In genomic region chr11:5076843-5077242, GRCm38 (mm10) we compare ENCODE assay signal across 8 mouse cellular contexts. TPM values are rescaled to one million over a fixed set of nuclear protein-coding genes. Genes with fewer than 3 reads are reported as not detected.
A peak's percentile ranks its signal among the peaks of the same experiment; 100 is the strongest.
DNase-seq lines count a peak whose midpoint lies in the region; ATAC-seq and TF ChIP-seq lines count a peak whose summit lies in the region.
"Not testable (repeated sequence)": the region's sequence is repeated elsewhere in the genome, so short reads cannot be mapped to it uniquely, and the experiment has no call there.
"Had no signal": no experiment of that assay in that cellular context is flagged by ENCODE, and none has a peak within 500 bp of the region (broad histone marks: within the 10 kb centered on the region; RNA-seq: fewer than 3 reads in every experiment).

No protein-coding gene starts in this region.

- not testable (repeated sequence) for H3K4me1 ChIP-seq in forebrain, embryonic 12.5 days; intestine, embryonic 15.5 days (replicated peaks); intestine, postnatal 0 days (replicated peaks; ENCODE audit: control insufficient read depth, insufficient read depth, low read length); liver, postnatal 0 days (ENCODE audit: insufficient read depth); midbrain, embryonic 11.5 days (ENCODE audit: control insufficient read depth, insufficient read depth, low read length)

- not testable (repeated sequence) for H3K27me3 ChIP-seq in forebrain, embryonic 12.5 days; intestine, embryonic 15.5 days (replicated peaks); intestine, postnatal 0 days (replicated peaks; ENCODE audit: control insufficient read depth, insufficient read depth, low read length); liver, postnatal 0 days (ENCODE audit: insufficient read depth, low read length); midbrain, embryonic 11.5 days (ENCODE audit: control insufficient read depth, insufficient read depth, low read length)

- not testable (repeated sequence) for H3K27ac ChIP-seq in forebrain, embryonic 12.5 days; intestine, embryonic 15.5 days; intestine, postnatal 0 days (ENCODE audit: low read depth, low read length); liver, postnatal 0 days (ENCODE audit: low read depth); midbrain, embryonic 11.5 days (ENCODE audit: low read depth, low read length)

- ATAC-seq in forebrain, embryonic 12.5 days (ENCODE audit: low FRiP score): 0 out of 2 replicates have a peak, but pooled peaks have one; percentile 5
- ATAC-seq in intestine, embryonic 15.5 days: peak; percentile 29; the same call in 1 of the 2 replicates
- ATAC-seq in intestine, postnatal 0 days: peak; percentile 53
- peak; percentile 54 for ATAC-seq in liver, postnatal 0 days
- not testable (repeated sequence) for ATAC-seq in midbrain, embryonic 11.5 days (ENCODE audit: low FRiP score)

- peaks cover 78% of the 10 kb centered on the region for H3K36me3 ChIP-seq in forebrain, embryonic 12.5 days (replicated peaks)
- peaks cover 40% of the 10 kb centered on the region for H3K36me3 ChIP-seq in intestine, embryonic 15.5 days
- H3K36me3 ChIP-seq in intestine, postnatal 0 days (ENCODE audit: control insufficient read depth, insufficient read depth): peaks cover 64% of the 10 kb centered on the region
- H3K36me3 ChIP-seq in liver, postnatal 0 days (replicated peaks; ENCODE audit: insufficient read depth, low read length): peaks cover 76% of the 10 kb centered on the region
- H3K36me3 ChIP-seq in midbrain, embryonic 11.5 days (ENCODE audit: control insufficient read depth, insufficient read depth, low read length): peaks cover 33% of the 10 kb centered on the region

- H3K9ac ChIP-seq in forebrain, embryonic 12.5 days; intestine, embryonic 15.5 days; intestine, postnatal 0 days (ENCODE audit: low read depth, low read length); liver, postnatal 0 days (replicated peaks); midbrain, embryonic 11.5 days (ENCODE audit: low read length): not testable (repeated sequence)

- H3K4me3 ChIP-seq in forebrain, embryonic 12.5 days (replicated peaks); intestine, embryonic 15.5 days (replicated peaks); intestine, postnatal 0 days (ENCODE audit: low read depth, low read length); liver, postnatal 0 days (ENCODE audit: low read depth, low read length); midbrain, embryonic 11.5 days (ENCODE audit: low read depth, low read length): not testable (repeated sequence)

- not testable (repeated sequence) for H3K9me3 ChIP-seq in forebrain, embryonic 12.5 days; intestine, embryonic 15.5 days; intestine, postnatal 0 days (ENCODE audit: control insufficient read depth); liver, postnatal 0 days (ENCODE audit: low read length); midbrain, embryonic 11.5 days (ENCODE audit: control insufficient read depth, low read length)

- not testable (repeated sequence) for H3K4me2 ChIP-seq in forebrain, embryonic 12.5 days; intestine, embryonic 15.5 days (replicated peaks); intestine, postnatal 0 days (replicated peaks; ENCODE audit: low read depth); liver, postnatal 0 days (ENCODE audit: low read depth, low read length); midbrain, embryonic 11.5 days

- DNase-seq in heart, adult 11 months: peak; percentile 43
- not testable (repeated sequence) for DNase-seq in liver, postnatal 0 days
- peak; percentile 87 for DNase-seq in midbrain, embryonic 11.5 days (ENCODE audit: low spot score, missing footprints)

- TF ChIP-seq CTCF in intestine, postnatal 0 days (IDR thresholded peaks at IDR 0.05; ENCODE audit: low read depth); liver, postnatal 0 days (IDR thresholded peaks at IDR 0.05; ENCODE audit: low read depth): not testable (repeated sequence)

- not testable (repeated sequence) for TF ChIP-seq EP300 in liver, postnatal 0 days (IDR thresholded peaks at IDR 0.05; ENCODE audit: low read depth)

- WGBS in forebrain, embryonic 12.5 days: 95% methylated on average over 4 of the region's 5 CpGs
- 79% methylated on average over 4 of the region's 5 CpGs for WGBS in intestine, embryonic 15.5 days
- WGBS in intestine, postnatal 0 days: 54% methylated on average over 4 of the region's 5 CpGs
- 76% methylated on average over 4 of the region's 5 CpGs for WGBS in liver, postnatal 0 days (ENCODE audit: insufficient replicate concordance)
- WGBS in midbrain, embryonic 11.5 days: 96% methylated on average over 3 of the region's 5 CpGs

RNA-seq across cellular contexts. Expression of gene Gas2l1, which starts 11.7 kb away (rescaled TPM):
- 28.5 and 31.8 TPM in 2 replicates for polyA plus RNA-seq in forebrain, embryonic 12.5 days (2016; fragmentation: Nextera tagmentation; extraction: Ambion mirVana)
- polyA plus RNA-seq in intestine, embryonic 15.5 days (2015; fragmentation: Nextera tagmentation; extraction: Ambion mirVana): 28.2 and 28.5 TPM in 2 replicates
- polyA plus RNA-seq in intestine, postnatal 0 days (2015; fragmentation: Nextera tagmentation; extraction: Ambion mirVana): 18.9 and 22.8 TPM in 2 replicates
- polyA plus RNA-seq in liver, postnatal 0 days (2015; fragmentation: Nextera tagmentation; extraction: Ambion mirVana): 14.9 TPM in 2 replicates
- 19.4 and 23.1 TPM in 2 replicates for polyA plus RNA-seq in midbrain, embryonic 11.5 days (2014; fragmentation: Nextera tagmentation; extraction: Ambion mirVana)

RNA-seq across cellular contexts. Expression of gene Rasl10a, which starts 18.9 kb away (rescaled TPM):
- polyA plus RNA-seq in forebrain, embryonic 12.5 days (2016; fragmentation: Nextera tagmentation; extraction: Ambion mirVana): 0.18 and 0.59 TPM in 2 replicates
- 0.68 and 0.90 TPM in 2 replicates for polyA plus RNA-seq in intestine, embryonic 15.5 days (2015; fragmentation: Nextera tagmentation; extraction: Ambion mirVana)
- polyA plus RNA-seq in intestine, postnatal 0 days (2015; fragmentation: Nextera tagmentation; extraction: Ambion mirVana): 0.93 and 1.2 TPM in 2 replicates
- 0.58 and 0.66 TPM in 2 replicates for polyA plus RNA-seq in liver, postnatal 0 days (2015; fragmentation: Nextera tagmentation; extraction: Ambion mirVana)
- 0.19 and 0.37 TPM in 2 replicates for polyA plus RNA-seq in midbrain, embryonic 11.5 days (2014; fragmentation: Nextera tagmentation; extraction: Ambion mirVana)
- polyA plus RNA-seq: activated CD4-positive, CD25-positive, alpha-beta regulatory T cell, adult 4 months; CD4-positive, CD25-positive, alpha-beta regulatory T cell, adult 4 months had no signal

RNA-seq across cellular contexts. Expression of gene Rhbdd3, which starts 21.9 kb away (rescaled TPM):
- polyA plus RNA-seq in forebrain, embryonic 12.5 days (2016; fragmentation: Nextera tagmentation; extraction: Ambion mirVana): 27.5 and 27.6 TPM in 2 replicates
- polyA plus RNA-seq in intestine, embryonic 15.5 days (2015; fragmentation: Nextera tagmentation; extraction: Ambion mirVana): 27.5 and 30.0 TPM in 2 replicates
- 17.1 and 17.5 TPM in 2 replicates for polyA plus RNA-seq in intestine, postnatal 0 days (2015; fragmentation: Nextera tagmentation; extraction: Ambion mirVana)
- polyA plus RNA-seq in liver, postnatal 0 days (2015; fragmentation: Nextera tagmentation; extraction: Ambion mirVana): 14.4 and 14.9 TPM in 2 replicates
- polyA plus RNA-seq in midbrain, embryonic 11.5 days (2014; fragmentation: Nextera tagmentation; extraction: Ambion mirVana): 20.4 and 21.3 TPM in 2 replicates

RNA-seq across cellular contexts. Expression of gene Ewsr1, which starts 22.2 kb away (rescaled TPM):
- polyA plus RNA-seq in forebrain, embryonic 12.5 days (2016; fragmentation: Nextera tagmentation; extraction: Ambion mirVana): 915 and 936 TPM in 2 replicates
- 571 and 594 TPM in 2 replicates for polyA plus RNA-seq in intestine, embryonic 15.5 days (2015; fragmentation: Nextera tagmentation; extraction: Ambion mirVana)
- 185 and 196 TPM in 2 replicates for polyA plus RNA-seq in intestine, postnatal 0 days (2015; fragmentation: Nextera tagmentation; extraction: Ambion mirVana)
- polyA plus RNA-seq in liver, postnatal 0 days (2015; fragmentation: Nextera tagmentation; extraction: Ambion mirVana): 146 and 157 TPM in 2 replicates
- polyA plus RNA-seq in midbrain, embryonic 11.5 days (2014; fragmentation: Nextera tagmentation; extraction: Ambion mirVana): 419 and 422 TPM in 2 replicates
